Mouse (Mus musculus) heart, postnatal 0 days (tissue): ENCODE results near the gene Ice2.

Experiments used
- CTCF ChIP-seq: IDR thresholded peaks from 2 replicates; pipeline ENCODE4 v1.5.1; 2016; ENCODE audit warnings: antibody characterized with exemption, control low read depth, low read depth
- EP300 ChIP-seq: IDR thresholded peaks from 2 replicates; pipeline ENCODE4 v1.6.1; 2016; ENCODE audit warnings: antibody characterized with exemption, low read depth

GRCm38 (mm10) chr9:69364117-69364516 is 33.6 kb upstream of the Ice2 start:
- TF ChIP-seq CTCF = no peak
- no peak for TF ChIP-seq EP300
